In genomic region chr12:102308457-102309011, GRCm38 (mm10) we compare ENCODE assay signal across 8 mouse cellular contexts. TPM values are rescaled to one million over a fixed set of nuclear protein-coding genes. Genes with fewer than 3 reads are reported as not detected.
DNase-seq lines count a peak whose midpoint lies in the region; ATAC-seq and TF ChIP-seq lines count a peak whose summit lies in the region.

No protein-coding gene starts in this region.

- 11% methylated on average over 16 of the region's 16 CpGs for WGBS in heart, embryonic 13.5 days
- WGBS in liver, embryonic 16.5 days (ENCODE audit: insufficient replicate concordance) = 36% methylated on average over 16 of the region's 16 CpGs

- intact Hi-C loops in gastrocnemius, adult 2 months (cut with DNase I) = no loop called here

- H3K4me2 ChIP-seq in heart, embryonic 13.5 days = peak overlapping the region; percentile 51
- H3K4me2 ChIP-seq in liver, embryonic 16.5 days (ENCODE audit: low read depth, low read length) = no peak overlapping the region

- H3K27me3 ChIP-seq in heart, embryonic 13.5 days (replicated peaks) = no peaks in the 10 kb centered on the region
- no peaks in the 10 kb centered on the region for H3K27me3 ChIP-seq in liver, embryonic 16.5 days (ENCODE audit: control insufficient read depth, insufficient read depth, low read depth, low read length)

- H3K9ac ChIP-seq in heart, embryonic 13.5 days = peak overlapping the region; percentile 58
- H3K9ac ChIP-seq in liver, embryonic 16.5 days (ENCODE audit: low read depth, low read length) = no peak overlapping the region

- H3K9me3 ChIP-seq in heart, embryonic 13.5 days = no peaks in the 10 kb centered on the region
- no peaks in the 10 kb centered on the region for H3K9me3 ChIP-seq in liver, embryonic 16.5 days (replicated peaks; ENCODE audit: control insufficient read depth, low read length)

- H3K4me1 ChIP-seq in heart, embryonic 13.5 days = peaks cover 69% of the 10 kb centered on the region
- peaks cover 34% of the 10 kb centered on the region for H3K4me1 ChIP-seq in liver, embryonic 16.5 days (ENCODE audit: control insufficient read depth, low read depth, low read length)

- no peak for TF ChIP-seq CTCF in gastrocnemius, adult 2 months (IDR thresholded peaks at IDR 0.05)

- ATAC-seq in heart, embryonic 13.5 days (ENCODE audit: extremely low read depth, insufficient number of reproducible peaks, low FRiP score, low TSS enrichment) = peak; percentile 53; the same call in 1 of the 2 replicates
- ATAC-seq in liver, embryonic 16.5 days (ENCODE audit: low read depth) = peak; percentile 57

- H3K27ac ChIP-seq in gastrocnemius, adult 2 months = peak overlapping the region; percentile 44
- peak overlapping the region; percentile 97 for H3K27ac ChIP-seq in heart, embryonic 13.5 days (replicated peaks)
- peak overlapping the region; percentile 59 for H3K27ac ChIP-seq in liver, embryonic 16.5 days (ENCODE audit: low read length)

- H3K4me3 ChIP-seq in gastrocnemius, adult 2 months = peak overlapping the region; percentile 15; the same call in 1 of the 2 replicates
- no peak overlapping the region for H3K4me3 ChIP-seq in heart, embryonic 13.5 days
- no peak overlapping the region for H3K4me3 ChIP-seq in liver, embryonic 16.5 days (ENCODE audit: low read depth, low read length)

- H3K36me3 ChIP-seq in heart, embryonic 13.5 days = peaks cover 13% of the 10 kb centered on the region
- H3K36me3 ChIP-seq in liver, embryonic 16.5 days (ENCODE audit: control insufficient read depth, insufficient read depth) = peaks cover 7% of the 10 kb centered on the region

- DNase-seq in gastrocnemius, adult 2 months = peak; percentile 33
- DNase-seq in gastrocnemius, adult 8-10 months (ENCODE audit: low spot score in 2 of 2) = no peak
- peak; percentile 54 for DNase-seq in adrenal gland, adult 8-10 months
- peak; percentile 70 to 72 for DNase-seq in kidney, postnatal 36 days
- peak; percentile 35 for DNase-seq in retina, postnatal 7 days (ENCODE audit: low read depth, low spot score)
- DNase-seq in spleen, adult 12 weeks (ENCODE audit: low spot score) = no peak

RNA-seq across cellular contexts. Expression of gene Rin3, which starts 25.7 kb away (rescaled TPM):
- 10 to 100 TPM in 1 of 2 experiments, 1 to 10 TPM in 1; 6.4 to 14.3 TPM for total RNA-seq in gastrocnemius, adult 2 months (2021)
- 1 to 10 TPM; 2.2 to 5.6 (median 4.2) TPM for total RNA-seq in gastrocnemius, adult 8-10 months (2022)
- 10 to 100 TPM; 11.3 to 18.2 (median 14.0) TPM for total RNA-seq in adrenal gland, adult 8-10 months (2022)
- 8.0 and 10.2 TPM in 2 replicates for polyA plus RNA-seq in heart, embryonic 13.5 days (2015; fragmentation: Nextera tagmentation; extraction: Ambion mirVana)
- polyA plus RNA-seq in liver, embryonic 16.5 days (2015; fragmentation: Nextera tagmentation; extraction: Ambion mirVana) = 7.2 and 9.2 TPM in 2 replicates

Comparison
In these comparisons a context has a peak if more than half of its experiments do, and no peak if none do; other contexts are left out.
1. DNase-seq: peak in gastrocnemius, adult 2 months (single experiment), adrenal gland, adult 8-10 months (single experiment), kidney, postnatal 36 days (2 of 2) and retina, postnatal 7 days (single experiment); none in gastrocnemius, adult 8-10 months (0 of 2) and spleen, adult 12 weeks (single experiment).
2. H3K27ac ChIP-seq: peak in every context shown above with its lines; median percentile 97 in heart, embryonic 13.5 days; 59 in liver, embryonic 16.5 days; 44 in gastrocnemius, adult 2 months.